Mouse (Mus musculus) right cerebral cortex, postnatal 10 days (tissue): ENCODE data around the gene Sumf2.

Experiments used
- DNase-seq, 2 experiments: peaks; one replicate each; pipeline ENCODE4 v3.0.0; 2021; ENCODE audit warnings: low spot score in 2 of 2

Sumf2 gene

GRCm38 (mm10) chr5:129907775-129908174 is 61.0 kb downstream of the Sumf2 start:
- no peak for DNase-seq

- DNase-seq = peak; percentile 93 to 94
Measured at GRCm38 (mm10) chr5:129908242-129908965, 61.6 kb downstream of the Sumf2 start, which contains the start of gene Nupr1l. Nupr1l (plus strand) TSS chr5:129908540.

GRCm38 (mm10) chr5:129909147-129909546 is 62.4 kb downstream of the Sumf2 start:
- DNase-seq = no peak

- DNase-seq = no peak
Measured at GRCm38 (mm10) chr5:129909591-129909990, 62.8 kb downstream of the Sumf2 start.
